Mouse (Mus musculus) regulatory T cell (primary cell): ENCODE measurements at regions not wholly inside any gene's neighbourhood (a gene's known extent, or its start where the extent isn't known, plus 50 kb on each side); places are given as distances from the start of the nearest gene placed in this dataset.

Experiments
- in situ Hi-C: fragments of 300-600 bp; cut with MboI, MseI; formaldehyde crosslinking; loops from one replicate; pipeline ENCODE4 v1.15.1; 2025; ENCODE audit warnings: high pct_unique_total_duplicates

- in situ Hi-C loops = no loop called here
Measured at GRCm38 (mm10) chr3:52158788-52159260, 53.9 kb upstream of the Maml3 start.

- in situ Hi-C loops = no loop called here
Measured at GRCm38 (mm10) chr3:52161688-52162087, 56.8 kb upstream of the Maml3 start.

GRCm38 (mm10) chr3:52163990-52164389 is 59.1 kb upstream of the Maml3 start:
- in situ Hi-C loops = no loop called here

- in situ Hi-C loops = no loop called here
Measured at GRCm38 (mm10) chr3:52167420-52167819, 62.5 kb upstream of the Maml3 start.

- in situ Hi-C loops = no loop called here
Measured at GRCm38 (mm10) chr3:52170847-52171246, 66.0 kb upstream of the Maml3 start.

- in situ Hi-C loops = no loop called here
Measured at GRCm38 (mm10) chr3:52171303-52171702, 66.4 kb upstream of the Maml3 start.

- in situ Hi-C loops = no loop called here
Measured at GRCm38 (mm10) chr3:52173490-52173889, 68.6 kb upstream of the Maml3 start.

- in situ Hi-C loops = no loop called here
Measured at GRCm38 (mm10) chr3:52176108-52176507, 71.2 kb upstream of the Maml3 start.

- in situ Hi-C loops = no loop called here
Measured at GRCm38 (mm10) chr3:52178851-52179250, 74.0 kb upstream of the Maml3 start.

GRCm38 (mm10) chr3:52179686-52180085 is 74.8 kb upstream of the Maml3 start:
- in situ Hi-C loops = no loop called here

- in situ Hi-C loops = no loop called here
Measured at GRCm38 (mm10) chr3:52180306-52180705, 75.4 kb upstream of the Maml3 start.

GRCm38 (mm10) chr3:52180785-52181184 is 75.9 kb upstream of the Maml3 start:
- in situ Hi-C loops = no loop called here

GRCm38 (mm10) chr3:52181326-52182101 is 76.6 kb upstream of the Maml3 start:
- in situ Hi-C loops = no loop called here

- in situ Hi-C loops = no loop called here
Measured at GRCm38 (mm10) chr3:52184241-52184640, 79.4 kb upstream of the Maml3 start.

- in situ Hi-C loops = loop anchor here (5.0 kb wide), 1 partner anchor 57 kb away; no protein-coding TSS in a partner anchor
Measured at GRCm38 (mm10) chr3:52185351-52185750, 80.5 kb upstream of the Maml3 start.

GRCm38 (mm10) chr3:52187401-52187801 is 80.7 kb upstream of the Foxo1 start:
- in situ Hi-C loops = loop anchor here (5.0 kb wide), 1 partner anchor 55 kb away; no protein-coding TSS in a partner anchor

- in situ Hi-C loops = loop anchor here (5.0 kb wide), 1 partner anchor 54 kb away; no protein-coding TSS in a partner anchor
Measured at GRCm38 (mm10) chr3:52188303-52188702, 79.8 kb upstream of the Foxo1 start.

- in situ Hi-C loops = loop anchor here (5.0 kb wide), 1 partner anchor 53 kb away; no protein-coding TSS in a partner anchor
Measured at GRCm38 (mm10) chr3:52189016-52189415, 79.1 kb upstream of the Foxo1 start.

GRCm38 (mm10) chr3:52190021-52190420 is 78.1 kb upstream of the Foxo1 start:
- in situ Hi-C loops = loop anchor here (5.0 kb wide), 1 partner anchor 173 kb away; no protein-coding TSS in a partner anchor

- in situ Hi-C loops = loop anchor here (5.0 kb wide), 1 partner anchor 176 kb away; no protein-coding TSS in a partner anchor
Measured at GRCm38 (mm10) chr3:52193026-52193425, 75.1 kb upstream of the Foxo1 start.

- in situ Hi-C loops = loop anchor here (5.0 kb wide), 1 partner anchor 177 kb away; no protein-coding TSS in a partner anchor
Measured at GRCm38 (mm10) chr3:52194216-52194615, 73.9 kb upstream of the Foxo1 start.

GRCm38 (mm10) chr3:52195486-52195885 is 72.7 kb upstream of the Foxo1 start:
- in situ Hi-C loops = loop anchor here (5.0 kb wide), 1 partner anchor 93 kb away; no protein-coding TSS in a partner anchor
